In genomic region chr1:85902108-85902561, GRCm38 (mm10) we compare ENCODE assay signal across 9 mouse cellular contexts. TPM values are rescaled to one million over a fixed set of nuclear protein-coding genes. Genes with fewer than 3 reads are reported as not detected.
DNase-seq lines count a peak whose midpoint lies in the region; ATAC-seq lines count a peak whose summit lies in the region.
"Had no signal": no experiment of that assay in that cellular context is flagged by ENCODE, and none has a peak within 500 bp of the region (broad histone marks: within the 10 kb centered on the region; RNA-seq: fewer than 3 reads in every experiment).

No protein-coding gene starts in this region.

- no peaks in the 10 kb centered on the region for H3K9me3 ChIP-seq in midbrain, embryonic 11.5 days (ENCODE audit: control insufficient read depth, low read length)
- no peaks in the 10 kb centered on the region for H3K9me3 ChIP-seq in midbrain, embryonic 10.5 days (replicated peaks)
- no peaks in the 10 kb centered on the region for H3K9me3 ChIP-seq in midbrain, embryonic 14.5 days (ENCODE audit: control insufficient read depth, low read length)

- peaks cover 29% of the 10 kb centered on the region for H3K4me1 ChIP-seq in midbrain, embryonic 11.5 days (ENCODE audit: control insufficient read depth, insufficient read depth, low read length)
- peaks cover 50% of the 10 kb centered on the region for H3K4me1 ChIP-seq in midbrain, embryonic 10.5 days
- peaks cover 58% of the 10 kb centered on the region for H3K4me1 ChIP-seq in midbrain, embryonic 14.5 days (ENCODE audit: control insufficient read depth, insufficient read depth, low read length)

- DNase-seq in adrenal gland, adult 2 months: peak; percentile 50
- no peak for DNase-seq in adrenal gland, postnatal 4 days (ENCODE audit: low spot score in 2 of 2)
- DNase-seq in midbrain, embryonic 11.5 days (ENCODE audit: low spot score, missing footprints): peak; percentile 81
- no peak for DNase-seq in midbrain, embryonic 10.5 days (ENCODE audit: low spot score)
- peak; percentile 51 to 59 for DNase-seq in heart, postnatal 14 days
- peak; percentile 80 for DNase-seq in midbrain, embryonic 14.5 days
- DNase-seq in ovary, adult 18-20 months (ENCODE audit: low spot score): no peak

- no peak overlapping the region for H3K9ac ChIP-seq in midbrain, embryonic 11.5 days (ENCODE audit: low read length)
- no peak overlapping the region for H3K9ac ChIP-seq in midbrain, embryonic 14.5 days (replicated peaks; ENCODE audit: low read length)

- WGBS in midbrain, embryonic 11.5 days: 73% methylated on average over 7 of the region's 7 CpGs
- 86% methylated on average over 7 of the region's 7 CpGs for WGBS in midbrain, embryonic 10.5 days
- 31% methylated on average over 6 of the region's 7 CpGs for WGBS in midbrain, embryonic 14.5 days

- no peaks in the 10 kb centered on the region for H3K27me3 ChIP-seq in midbrain, embryonic 11.5 days (ENCODE audit: control insufficient read depth, insufficient read depth, low read length)
- H3K27me3 ChIP-seq in midbrain, embryonic 10.5 days (ENCODE audit: low read depth, poor library complexity, severe bottlenecking): no peaks in the 10 kb centered on the region
- no peaks in the 10 kb centered on the region for H3K27me3 ChIP-seq in midbrain, embryonic 14.5 days (ENCODE audit: control insufficient read depth, insufficient read depth, low read length)

- H3K4me3 ChIP-seq in midbrain, embryonic 11.5 days (ENCODE audit: low read depth, low read length): no peak overlapping the region
- no peak overlapping the region for H3K4me3 ChIP-seq in midbrain, embryonic 10.5 days
- no peak overlapping the region for H3K4me3 ChIP-seq in midbrain, embryonic 14.5 days (replicated peaks; ENCODE audit: low read depth, low read length)
- H3K4me3 ChIP-seq: myocyte had no signal

- H3K36me3 ChIP-seq in midbrain, embryonic 11.5 days (ENCODE audit: control insufficient read depth, insufficient read depth, low read length): peaks cover 25% of the 10 kb centered on the region
- H3K36me3 ChIP-seq in midbrain, embryonic 10.5 days: peaks cover 54% of the 10 kb centered on the region
- H3K36me3 ChIP-seq in midbrain, embryonic 14.5 days (ENCODE audit: control insufficient read depth, insufficient read depth, low read length): peaks cover 41% of the 10 kb centered on the region

- no peak overlapping the region for H3K4me2 ChIP-seq in midbrain, embryonic 11.5 days
- H3K4me2 ChIP-seq in midbrain, embryonic 14.5 days (ENCODE audit: low read length): no peak overlapping the region

- intact Hi-C loops in heart, postnatal 14 days (cut with DNase I): loop anchor here (5.0 kb wide), 1 partner anchor 50 kb away; no protein-coding TSS in a partner anchor

- no peak overlapping the region for H3K27ac ChIP-seq in midbrain, embryonic 11.5 days (ENCODE audit: low read depth, low read length)
- no peak overlapping the region for H3K27ac ChIP-seq in midbrain, embryonic 10.5 days (replicated peaks)
- H3K27ac ChIP-seq in midbrain, embryonic 14.5 days (replicated peaks; ENCODE audit: low read depth, low read length): peak overlapping the region; percentile 66

- 0 out of 2 replicates have a peak, but pooled peaks have one; percentile 37 for ATAC-seq in midbrain, embryonic 11.5 days (ENCODE audit: low FRiP score)
- peak; percentile 74; the same call in 1 of the 2 replicates for ATAC-seq in midbrain, embryonic 14.5 days (ENCODE audit: low FRiP score, low TSS enrichment)
- no peak for ATAC-seq in CD4-positive, CD25-positive, alpha-beta regulatory T cell, adult 4 months

RNA-seq across cellular contexts. Expression of gene Itm2c, which starts 8.1 kb away (rescaled TPM):
- total RNA-seq in adrenal gland, adult 2 months (2021): 100 to 1,000 TPM; 549 to 588 TPM
- polyA plus RNA-seq in adrenal gland, adult 2 months (2012; rRNA removed): 777 and 999 TPM in 2 replicates
- total RNA-seq in adrenal gland, postnatal 4 days (2021): 100 to 1,000 TPM; 412 to 422 TPM
- polyA plus RNA-seq in midbrain, embryonic 11.5 days (2014; fragmentation: Nextera tagmentation; extraction: Ambion mirVana): 78.1 and 78.7 TPM in 2 replicates
- 121 and 137 TPM in 2 replicates for polyA plus RNA-seq in midbrain, embryonic 10.5 days (2016; fragmentation: Nextera tagmentation; extraction: Ambion mirVana)
- 10 to 100 TPM; 87.2 to 93.8 TPM for total RNA-seq in heart, postnatal 14 days (2021)
- 136 and 176 TPM in 2 replicates for polyA plus RNA-seq in midbrain, embryonic 14.5 days (2014; fragmentation: Nextera tagmentation; extraction: Ambion mirVana)
- 100 to 1,000 TPM; 106 to 170 TPM for polyA plus RNA-seq in CD4-positive, CD25-positive, alpha-beta regulatory T cell, adult 4 months (2017; shearing (Covaris generic))

RNA-seq across cellular contexts. Expression of gene 4933407L21Rik, which starts 26.1 kb away (rescaled TPM):
- under 1 TPM in 1 of 2 experiments, not detected in 1; 0.24 TPM for total RNA-seq in adrenal gland, adult 2 months (2021)
- polyA plus RNA-seq in adrenal gland, adult 2 months (2012; rRNA removed): 0.10 TPM in 1 of 2 replicates, not detected in the other
- total RNA-seq in adrenal gland, postnatal 4 days (2021): 1 to 10 TPM in 1 of 2 experiments, under 1 TPM in 1; 0.45 to 1.1 TPM
- polyA plus RNA-seq in midbrain, embryonic 11.5 days (2014; fragmentation: Nextera tagmentation; extraction: Ambion mirVana): 0.36 and 0.97 TPM in 2 replicates
- 0.20 and 1.0 TPM in 2 replicates for polyA plus RNA-seq in midbrain, embryonic 10.5 days (2016; fragmentation: Nextera tagmentation; extraction: Ambion mirVana)
- total RNA-seq in heart, postnatal 14 days (2021): not detected
- 6.9 and 7.5 TPM in 2 replicates for polyA plus RNA-seq in midbrain, embryonic 14.5 days (2014; fragmentation: Nextera tagmentation; extraction: Ambion mirVana)
- polyA plus RNA-seq in CD4-positive, CD25-positive, alpha-beta regulatory T cell, adult 4 months (2017; shearing (Covaris generic)): 1 to 10 TPM in 1 of 2 experiments, under 1 TPM in 1; 0.47 to 1.0 TPM
- polyA plus RNA-seq: myocyte had no signal

RNA-seq across cellular contexts. Expression of gene Gpr55, which starts 58.7 kb away (rescaled TPM):
- total RNA-seq in adrenal gland, adult 2 months (2021): 1 to 10 TPM; 4.3 to 4.4 TPM
- polyA plus RNA-seq in adrenal gland, adult 2 months (2012; rRNA removed): 0.98 and 1.2 TPM in 2 replicates
- total RNA-seq in adrenal gland, postnatal 4 days (2021): under 1 TPM; 0.59 to 0.73 TPM
- polyA plus RNA-seq in midbrain, embryonic 11.5 days (2014; fragmentation: Nextera tagmentation; extraction: Ambion mirVana): not detected in 2 replicates
- not detected in 2 replicates for polyA plus RNA-seq in midbrain, embryonic 10.5 days (2016; fragmentation: Nextera tagmentation; extraction: Ambion mirVana)
- not detected for total RNA-seq in heart, postnatal 14 days (2021)
- polyA plus RNA-seq in midbrain, embryonic 14.5 days (2014; fragmentation: Nextera tagmentation; extraction: Ambion mirVana): 0.05 and 0.11 TPM in 2 replicates
- polyA plus RNA-seq in CD4-positive, CD25-positive, alpha-beta regulatory T cell, adult 4 months (2017; shearing (Covaris generic)): 10 to 100 TPM in 1 of 2 experiments, 1 to 10 TPM in 1; 2.7 to 10.2 TPM
- polyA plus RNA-seq: myocyte had no signal

Comparison
In these comparisons a context has a peak if more than half of its experiments do, and no peak if none do; other contexts are left out.
1. DNase-seq: peak in adrenal gland, adult 2 months (single experiment), midbrain, embryonic 11.5 days (single experiment), heart, postnatal 14 days (2 of 2) and midbrain, embryonic 14.5 days (single experiment); none in adrenal gland, postnatal 4 days (0 of 2), midbrain, embryonic 10.5 days (single experiment) and ovary, adult 18-20 months (single experiment).